Mouse (Mus musculus): ENCODE results near the gene Trmt10a.

The Trmt10a gene

DNA sequence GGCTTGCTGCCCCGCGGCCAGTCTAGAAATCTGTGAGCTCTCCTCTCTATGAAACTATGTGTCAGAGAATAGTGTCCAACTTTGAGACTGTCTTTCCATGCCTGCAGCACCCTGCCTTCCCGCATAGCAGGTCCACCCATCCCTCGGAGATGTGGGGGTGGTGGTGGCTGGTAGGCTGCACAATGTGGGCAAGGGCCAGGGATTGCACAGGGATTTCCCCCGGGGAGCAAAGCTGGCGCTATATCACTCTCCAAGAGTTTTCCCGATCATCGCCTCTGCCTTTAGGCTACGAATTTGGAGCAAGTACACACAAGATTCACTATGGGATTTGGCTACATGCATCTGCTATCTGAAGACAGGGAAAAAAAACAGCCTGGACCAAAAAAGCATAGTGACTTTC lies 54.3 kb downstream of the Trmt10a start:
- DNase-seq (ENCODE audit: low read depth, low spot score) = peak; percentile 9

DNA sequence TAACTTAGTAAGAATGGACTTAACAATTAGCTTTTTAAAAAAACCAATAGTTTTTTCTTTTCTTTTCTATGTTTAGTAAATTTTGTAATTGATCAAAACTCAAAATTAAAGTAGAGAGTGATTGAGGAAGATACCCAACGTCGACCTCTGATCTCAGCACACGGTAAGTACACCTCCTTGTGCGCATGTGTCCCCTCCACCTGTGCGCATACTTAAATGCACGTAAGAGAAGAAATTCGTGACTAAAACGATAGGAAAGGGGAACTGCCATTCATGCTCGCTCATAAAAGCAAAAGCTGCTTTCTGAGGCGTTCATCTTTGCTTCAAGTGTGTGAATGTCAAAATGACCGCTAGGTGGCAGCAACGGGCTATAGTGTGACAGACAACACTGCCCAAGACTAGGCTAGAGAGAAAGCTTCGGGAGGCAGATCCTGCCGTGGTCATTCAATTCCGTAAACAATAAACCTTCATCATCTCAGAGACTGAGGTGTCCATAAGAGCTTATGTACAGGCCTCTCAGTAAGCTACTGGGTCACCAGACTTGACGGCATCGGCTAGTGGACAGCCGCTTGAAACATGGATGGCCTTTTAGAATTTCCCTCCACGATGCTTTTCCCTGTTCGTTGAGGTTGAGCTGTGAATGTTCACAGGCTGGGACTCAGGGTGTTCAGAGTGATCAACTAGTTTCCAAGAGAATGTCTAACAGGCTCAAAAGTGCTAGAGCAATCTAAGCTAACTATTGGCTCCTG lies 54.9 kb downstream of the Trmt10a start:
- DNase-seq (ENCODE audit: low read depth, low spot score) = peak; percentile 93

DNA sequence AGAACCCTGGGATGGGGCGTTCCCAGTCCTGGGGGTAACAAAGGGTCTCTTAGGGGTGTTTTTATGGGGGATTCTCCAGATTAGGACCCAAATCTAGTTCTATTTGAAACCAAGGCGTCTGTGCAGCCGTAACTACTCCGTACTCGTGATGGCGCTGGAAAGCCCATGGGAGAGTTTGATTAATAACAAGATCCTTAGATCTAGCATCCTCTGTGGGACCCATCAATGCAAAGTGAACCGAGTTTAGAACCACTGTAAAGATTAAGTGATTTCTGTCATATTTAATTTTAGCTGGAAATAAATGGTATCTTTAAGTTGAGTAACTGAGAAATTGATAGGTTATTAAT lies 55.4 kb downstream of the Trmt10a start:
- no peak for DNase-seq (ENCODE audit: low read depth, low spot score)

DNA sequence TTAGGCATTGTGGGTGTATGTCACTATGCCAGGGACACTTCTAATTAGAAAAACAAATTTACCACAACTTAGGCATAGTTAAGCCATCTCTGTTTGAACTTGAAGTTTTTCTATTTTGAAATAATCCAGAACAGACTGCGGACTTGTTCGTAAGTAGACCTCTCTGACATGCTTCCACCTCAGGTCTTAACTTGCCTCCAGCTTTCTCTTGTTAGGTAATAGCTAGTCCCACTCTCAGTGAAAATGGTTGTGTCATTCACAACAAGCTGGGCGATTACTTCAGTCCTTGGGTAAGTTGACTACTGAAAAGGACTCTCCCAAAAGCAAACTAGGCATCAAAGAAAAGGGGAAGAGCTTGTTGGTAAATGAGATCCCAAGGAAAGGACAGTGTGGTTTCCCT lies 65.6 kb downstream of the Trmt10a start:
- no peak for DNase-seq (ENCODE audit: low read depth, low spot score)

Measured in brain, adult 2 months (tissue).